Mouse (Mus musculus) testis, postnatal 10 days (tissue): ENCODE data around the gene Ephb3.

ENCODE experiments used
- DNase-seq: peaks from one replicate; pipeline ENCODE4 v3.0.0; 2021; ENCODE audit warnings: low spot score

Ephb3 gene

DNA sequence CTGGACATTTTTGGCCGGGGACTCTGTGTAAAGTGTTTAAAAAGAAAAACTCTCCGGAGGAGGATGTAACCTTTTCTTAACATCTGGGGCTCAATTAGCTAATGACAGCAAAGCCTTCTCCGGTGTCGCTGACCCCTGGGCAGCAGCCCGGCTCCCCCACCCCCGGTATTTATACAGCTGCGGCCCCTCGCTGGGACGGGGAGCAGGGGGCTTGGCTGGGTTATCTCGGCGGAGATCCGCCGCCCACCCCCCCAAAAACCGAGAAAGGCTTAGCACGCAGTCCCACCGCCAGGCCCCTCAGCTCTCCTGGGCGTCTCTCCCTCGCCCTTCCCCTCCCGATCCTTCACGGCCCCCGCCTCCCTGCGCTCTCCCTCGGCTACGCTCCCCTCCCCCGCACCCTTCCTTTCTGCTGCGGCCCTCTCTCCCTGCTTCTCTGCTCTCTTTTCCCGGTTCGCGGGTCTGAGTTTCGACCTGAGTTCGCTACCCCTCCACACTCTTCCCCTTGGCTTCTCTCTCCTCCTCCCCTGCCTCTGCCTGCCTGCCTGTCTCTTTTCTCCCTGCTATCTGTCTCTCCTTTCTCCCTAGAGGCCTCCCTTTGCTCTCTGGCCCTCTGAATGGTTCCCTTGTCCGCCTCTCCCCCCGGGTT lies 42.0 kb downstream of the Ephb3 start:
- DNase-seq, result peak; percentile 78

DNA sequence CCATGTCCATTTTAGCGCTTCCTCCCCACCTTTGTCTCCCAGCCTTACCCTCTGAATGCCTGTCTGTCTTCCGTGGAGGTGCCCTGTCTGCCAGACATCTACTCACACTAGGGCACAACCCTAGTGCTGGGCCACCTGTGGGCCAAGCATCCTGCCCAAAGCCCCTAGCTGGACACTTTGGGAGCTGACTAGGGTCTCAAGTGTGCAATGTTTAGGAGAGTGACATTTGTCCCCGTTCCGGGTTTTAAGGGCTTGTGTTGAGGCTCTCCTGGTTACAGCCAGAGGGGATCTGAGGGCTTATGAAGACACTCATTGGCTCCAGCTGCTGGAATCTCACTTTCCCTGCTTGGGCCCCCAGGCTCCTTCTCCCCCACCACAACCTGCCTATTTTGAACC lies 42.5 kb downstream of the Ephb3 start:
- DNase-seq, result no peak

DNA sequence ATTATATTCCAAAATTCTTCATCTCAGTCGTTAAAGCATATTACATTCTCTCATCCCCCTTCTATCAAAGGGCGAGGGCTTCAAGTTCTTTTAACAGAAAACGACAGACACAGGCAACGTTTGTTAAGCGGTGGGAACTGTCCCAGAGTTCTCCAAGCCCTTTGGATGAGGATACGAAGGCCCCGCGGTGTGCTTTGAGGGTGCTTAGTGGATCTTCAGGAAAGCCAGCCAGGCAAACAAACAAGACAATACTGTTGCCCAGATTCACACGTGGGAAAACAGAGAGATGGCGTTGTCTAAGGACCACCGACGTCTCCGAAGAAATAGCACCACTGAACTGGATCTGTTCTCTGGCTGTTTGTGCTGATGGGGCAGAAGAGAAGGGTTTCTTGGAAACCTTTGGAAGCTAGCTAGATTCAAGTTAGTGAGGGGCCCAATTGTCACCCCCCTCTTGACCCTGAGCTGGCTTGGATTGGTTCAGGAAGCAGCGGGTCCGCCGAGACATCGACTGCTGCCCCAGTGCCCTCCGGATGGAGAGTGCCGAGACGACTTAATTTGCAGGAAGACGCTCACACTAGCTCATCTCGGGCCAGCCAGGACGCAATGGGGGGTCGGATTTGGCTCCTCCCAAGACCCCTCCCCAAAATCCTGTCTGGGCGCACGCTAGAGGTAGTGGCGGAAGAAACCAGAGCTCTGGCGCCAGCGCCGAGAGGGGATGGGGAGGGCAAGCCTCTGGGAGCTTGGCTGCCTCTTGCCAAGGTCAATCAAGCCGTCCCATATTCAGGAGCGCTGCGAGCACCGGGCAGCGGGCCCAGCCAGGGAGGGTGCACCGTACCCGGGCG lies 43.5 kb downstream of the Ephb3 start:
- peak; percentile 79 for DNase-seq

DNA sequence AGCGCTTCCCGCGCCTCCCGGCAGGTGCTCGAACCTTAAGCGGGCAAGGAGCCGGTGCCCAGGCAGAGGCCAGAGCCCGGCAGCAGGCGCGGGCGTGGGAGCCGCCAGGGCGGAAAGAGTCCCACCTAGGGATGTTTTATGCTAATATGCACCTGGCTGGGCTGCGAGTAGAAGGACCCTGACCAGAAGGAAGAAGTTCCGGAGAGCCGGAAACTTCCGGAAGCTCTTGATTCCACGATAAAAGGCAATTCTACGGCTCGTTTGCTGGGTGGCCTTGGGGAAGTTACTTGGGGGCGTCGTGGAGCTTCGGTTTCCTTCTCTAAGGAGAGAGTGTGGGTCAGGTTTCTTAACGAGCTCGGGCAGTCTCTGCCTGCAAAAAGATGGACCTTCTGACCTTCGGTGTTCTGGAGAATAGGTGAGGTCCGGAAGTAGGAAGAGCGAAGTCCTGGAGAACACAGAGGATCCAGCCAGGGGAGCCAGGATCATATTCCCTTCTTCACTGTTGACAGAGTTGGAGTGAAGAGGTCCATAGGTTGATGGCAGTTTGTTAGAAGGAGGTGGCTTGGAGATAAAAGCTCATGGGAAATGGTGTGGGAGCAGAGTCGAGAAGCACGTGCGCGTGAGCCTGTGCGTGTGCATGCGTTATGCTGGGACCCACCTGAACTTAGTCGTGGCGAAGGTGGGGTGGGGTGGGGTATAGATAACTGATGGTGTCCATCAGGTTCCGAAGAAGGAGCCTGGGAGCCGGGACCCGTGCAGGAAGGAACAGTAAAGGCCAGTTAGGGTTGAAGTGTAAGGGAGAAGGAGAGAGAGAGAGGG lies 44.4 kb downstream of the Ephb3 start:
- no peak for DNase-seq

DNA sequence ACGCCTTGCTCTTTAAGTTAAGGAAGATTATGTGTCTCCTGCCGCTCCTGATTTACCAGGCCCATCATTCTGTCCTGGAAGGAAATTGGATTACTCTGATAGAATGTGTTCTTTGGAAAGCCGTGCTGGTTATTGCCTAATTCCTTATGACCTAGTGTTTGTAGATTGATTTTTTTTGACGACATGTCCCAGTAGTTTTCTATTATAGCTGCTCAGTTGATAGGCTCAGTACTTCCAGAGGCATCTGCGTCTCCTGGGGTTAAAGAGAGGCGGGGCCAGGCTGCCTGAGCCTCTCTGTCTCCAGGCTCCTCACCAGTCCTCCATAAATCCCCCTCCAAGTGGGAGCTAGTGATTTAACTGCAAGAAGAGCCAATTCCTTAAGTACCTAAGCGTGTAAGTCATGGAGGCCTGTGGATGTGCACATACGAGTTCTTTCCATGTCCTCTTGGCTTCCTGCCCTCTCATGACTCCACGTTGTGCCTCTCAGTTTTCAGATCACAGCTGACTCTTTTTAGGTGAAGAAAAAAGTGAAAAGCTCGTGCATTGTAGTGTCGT lies 47.9 kb downstream of the Ephb3 start:
- no peak for DNase-seq

DNA sequence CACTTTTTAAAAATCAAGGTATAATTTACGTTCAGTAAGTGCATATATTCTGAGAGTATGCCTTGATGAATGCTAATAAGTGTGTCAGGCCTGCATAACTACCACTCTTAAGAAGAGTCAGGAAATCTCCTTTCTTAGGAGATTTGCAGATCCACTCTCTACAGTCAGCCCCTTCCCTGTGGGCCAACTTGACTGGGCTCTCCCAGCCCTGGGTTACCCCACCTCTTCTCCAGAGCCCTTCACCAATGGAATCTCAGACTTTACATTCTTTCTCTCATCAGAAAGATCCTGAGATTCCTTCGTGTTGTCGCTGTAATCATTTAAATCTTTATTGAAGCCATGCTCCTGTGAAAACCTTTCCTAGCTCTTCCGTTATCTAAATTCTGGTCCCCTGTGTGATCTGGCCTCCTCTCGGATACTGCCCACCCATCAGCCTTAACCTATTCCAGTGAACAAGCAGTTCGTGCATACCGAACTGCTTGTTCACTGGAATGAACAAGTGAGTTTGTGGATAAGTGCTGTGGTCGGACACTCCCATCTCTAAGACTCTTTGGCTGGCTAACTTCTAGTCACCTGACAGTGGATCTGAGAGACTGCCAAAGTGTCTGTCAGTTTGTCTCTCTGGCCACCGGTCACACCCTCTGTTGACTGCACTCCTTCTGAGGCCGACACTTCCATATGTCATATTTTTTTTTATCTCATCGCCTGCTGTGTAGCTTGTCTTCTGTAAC lies 51.2 kb downstream of the Ephb3 start:
- no peak for DNase-seq

DNA sequence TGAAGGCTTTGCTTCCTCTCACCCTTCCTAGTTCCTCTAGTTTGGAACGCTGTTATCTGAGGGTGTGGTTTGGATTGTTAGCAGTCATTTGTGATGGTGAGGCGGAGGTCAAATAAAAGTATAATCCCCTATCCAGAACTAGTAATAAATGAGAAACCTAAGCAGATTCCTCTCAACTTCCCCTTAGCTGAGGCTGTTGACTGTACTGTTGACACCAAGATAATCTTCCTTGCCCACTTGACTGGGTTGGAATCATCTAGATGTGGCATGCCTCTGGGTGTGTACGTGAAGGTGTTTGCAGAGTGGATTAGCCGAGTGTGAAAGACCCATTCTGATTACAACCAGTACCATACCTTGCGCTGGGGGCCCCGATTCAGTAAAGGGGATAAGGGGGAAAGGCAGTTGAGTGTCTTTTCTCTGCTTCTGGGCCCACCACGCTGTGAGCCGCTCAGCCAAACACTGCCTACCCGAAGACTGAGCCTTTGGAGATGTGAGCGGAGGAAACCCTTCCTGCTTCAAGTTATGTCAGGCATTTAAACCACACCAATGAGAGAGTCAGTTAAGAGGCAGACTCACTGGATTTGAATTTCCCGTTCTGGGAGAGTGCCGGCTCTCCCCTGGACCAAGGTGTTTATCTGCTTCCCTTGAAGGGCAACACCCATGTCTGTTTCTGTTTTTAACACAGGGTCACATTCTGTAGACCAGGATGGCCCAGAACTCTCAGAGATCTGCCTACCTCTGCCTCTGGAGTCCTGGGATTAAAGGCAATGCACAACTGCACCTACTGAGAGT lies 52.2 kb downstream of the Ephb3 start:
- no peak for DNase-seq

DNA sequence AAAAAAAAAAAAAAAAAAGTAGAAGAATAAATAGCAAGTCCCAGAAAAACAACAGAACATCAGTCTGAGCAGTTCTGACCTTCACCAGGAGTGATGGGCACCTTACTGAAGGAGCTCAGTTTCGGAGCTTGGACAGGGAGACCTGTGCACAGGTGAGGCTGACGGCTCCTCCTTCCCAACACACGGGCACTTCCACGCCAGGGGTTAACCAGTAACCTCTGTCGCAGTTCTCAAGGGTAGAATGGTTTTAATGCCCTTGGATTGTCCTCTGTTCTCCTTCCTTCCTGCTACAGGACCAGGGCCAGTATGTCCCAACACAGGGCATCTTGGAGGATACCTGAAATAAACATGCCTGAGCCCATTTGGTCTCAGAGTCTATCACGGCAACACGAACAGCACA lies 60.9 kb downstream of the Ephb3 start:
- no peak for DNase-seq

DNA sequence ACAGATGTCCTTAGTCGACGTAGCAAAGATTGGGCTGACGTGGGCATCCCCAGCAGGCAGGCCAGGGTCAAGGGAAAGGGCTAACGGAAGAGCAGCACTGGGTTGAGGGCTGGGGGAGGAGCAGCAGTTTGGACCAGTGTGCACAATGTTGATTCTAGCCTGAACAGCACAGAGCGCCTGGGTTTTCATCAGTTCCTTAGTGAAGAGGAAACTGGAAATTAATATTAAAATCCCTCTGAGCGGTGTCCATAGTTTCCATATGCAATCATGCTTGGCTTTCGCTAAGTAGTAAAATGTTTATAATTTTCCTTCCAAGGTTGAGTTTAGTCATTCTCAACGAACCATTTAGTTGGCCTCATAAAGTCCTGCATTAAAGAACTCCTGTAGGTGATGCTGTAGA lies 65.2 kb downstream of the Ephb3 start:
- no peak for DNase-seq

DNA sequence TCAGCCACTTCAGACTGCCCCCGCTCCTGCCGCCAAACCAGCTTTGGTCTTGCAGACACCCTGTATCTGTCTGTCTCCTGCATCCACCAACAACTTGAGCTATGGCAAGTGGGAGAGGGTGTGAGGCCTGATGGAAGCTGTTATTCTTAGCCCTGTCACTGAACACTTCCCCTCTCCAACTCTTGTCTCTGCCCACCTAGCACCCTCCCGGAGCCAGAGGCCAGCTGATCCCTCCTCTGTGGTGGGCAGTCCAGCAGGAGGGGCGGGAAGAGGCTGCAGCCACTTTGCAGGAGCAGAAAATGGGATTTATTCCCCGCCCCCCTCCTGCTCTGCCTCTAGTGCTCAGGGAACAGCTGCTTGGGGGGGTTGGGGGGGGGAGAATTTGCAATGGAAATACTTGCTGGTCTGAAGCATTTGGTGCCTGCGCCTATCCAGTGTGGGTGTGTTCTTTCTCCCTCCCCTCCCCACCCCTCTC lies 67.3 kb downstream of the Ephb3 start:
- DNase-seq, result no peak

DNA sequence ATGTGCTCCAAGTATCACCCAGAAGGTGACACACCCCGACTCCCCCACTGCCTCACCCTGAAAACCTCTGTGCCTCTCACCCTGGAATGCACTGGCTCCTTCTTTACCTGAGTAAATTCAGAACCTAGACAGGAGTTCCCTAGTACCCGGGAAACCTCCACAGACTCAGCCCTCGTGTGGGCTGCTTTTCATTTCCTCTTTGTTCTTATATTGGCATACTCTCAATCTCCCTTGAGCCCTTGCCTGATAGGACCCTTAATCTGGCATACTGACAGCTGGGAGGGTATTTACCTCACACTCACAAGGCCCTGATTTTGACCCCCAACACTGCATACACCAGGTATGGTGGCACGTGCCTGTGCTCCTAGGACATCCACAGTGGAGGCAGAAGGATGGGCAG lies 68.2 kb downstream of the Ephb3 start:
- no peak for DNase-seq
